Mouse (Mus musculus): ENCODE measurements around the gene Duox1.

DNA sequence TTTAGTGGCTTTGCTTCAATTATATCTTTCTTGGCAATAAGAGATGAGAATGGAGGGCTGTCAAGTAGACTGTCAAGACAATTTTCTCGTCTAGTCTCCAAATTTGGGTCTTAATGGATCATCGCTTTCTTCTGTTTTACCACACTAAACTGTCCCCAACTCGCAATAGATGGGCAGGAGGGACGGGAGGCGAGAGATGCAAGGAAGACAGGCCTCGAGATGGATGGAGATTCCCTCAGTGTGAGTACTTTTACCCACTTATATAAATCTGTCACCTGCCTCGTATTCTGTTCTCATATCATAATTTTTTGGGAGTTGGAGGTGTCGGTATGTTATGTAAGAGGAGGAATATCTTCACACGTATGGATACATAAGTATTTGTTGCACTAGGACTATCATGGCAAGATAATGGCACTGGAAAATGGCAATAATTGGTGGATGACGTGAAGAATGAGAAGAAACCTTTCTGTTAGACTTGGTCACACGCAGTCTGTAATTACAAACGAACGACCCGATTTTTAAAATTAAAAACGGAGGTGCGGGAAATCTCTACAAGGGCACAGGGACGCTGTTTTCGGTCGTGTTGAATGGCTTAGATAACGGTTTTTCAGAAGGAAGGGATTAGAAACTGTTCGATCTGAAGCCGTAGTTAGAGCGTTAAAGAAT lies 59.3 kb downstream of the Duox1 start:
- no peak for TF ChIP-seq GATA1 (IDR thresholded peaks at IDR 0.05; ENCODE audit: low read length)
- no peak for TF ChIP-seq TAL1 (IDR thresholded peaks at IDR 0.05; ENCODE audit: low read length)

Data from erythroblast, embryonic 14.5 days (primary cell).